Mouse (Mus musculus) lung, postnatal 0 days (tissue): ENCODE data around the gene Thrb.

Experiments used
- CTCF ChIP-seq: IDR thresholded peaks from 2 replicates; pipeline ENCODE4 v1.5.1; 2016; ENCODE audit warnings: antibody characterized with exemption, mild to moderate bottlenecking
- EP300 ChIP-seq: IDR thresholded peaks from 2 replicates; pipeline ENCODE4 v1.6.1; 2016; ENCODE audit warnings: antibody characterized with exemption, mild to moderate bottlenecking, control low read depth

DNA sequence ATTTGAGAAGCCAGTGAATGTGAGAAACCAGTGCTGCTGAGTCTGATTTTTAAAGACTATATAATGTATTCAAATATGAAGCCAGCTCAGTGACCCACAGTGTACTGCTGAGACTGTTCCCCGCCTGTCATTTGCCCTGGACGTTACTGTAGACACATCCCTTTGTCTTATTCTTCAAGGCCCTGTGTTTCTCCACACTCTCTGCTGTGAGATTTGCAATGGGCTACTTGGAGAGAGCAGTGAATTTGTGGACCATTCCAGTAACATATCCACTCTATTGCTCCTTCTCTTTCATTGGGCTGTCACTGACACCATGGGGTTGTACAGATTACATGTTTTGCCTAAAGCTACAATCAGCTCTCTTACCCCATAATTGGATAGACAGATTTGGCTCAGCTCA lies 36.1 kb upstream of the Thrb start:
- TF ChIP-seq CTCF (no peak), EP300 (no peak)
